Mouse (Mus musculus) small intestine, adult 2 months (tissue): ENCODE measurements around the gene Ppcdc. TPM values are rescaled to one million over a fixed set of nuclear protein-coding genes. Genes with fewer than 3 reads are reported as not detected.

Source experiments
- H3K27ac ChIP-seq: fragments of 200-500 bp; 2 replicates; pipeline ENCODE4 v1.5.1; 2012; ENCODE audit warnings: low read depth, low read length, control low read depth, inconsistent platforms; ENCODE audit not compliant: insufficient read depth
- H3K27me3 ChIP-seq: fragments of 200-500 bp; 2 replicates; pipeline ENCODE4 v1.6.1; 2012; ENCODE audit warnings: mild to moderate bottlenecking, moderate library complexity, low read length, inconsistent platforms; ENCODE audit not compliant: control insufficient read depth, insufficient read depth
- H3K36me3 ChIP-seq: fragments of 200-500 bp; 2 replicates; pipeline ENCODE4 v1.6.1; 2012; ENCODE audit warnings: mild to moderate bottlenecking, low read length, control low read depth, inconsistent platforms; ENCODE audit not compliant: control insufficient read depth, insufficient read depth
- H3K4me1 ChIP-seq: fragments of 200-500 bp; 2 replicates; pipeline ENCODE4 v1.6.1; 2012; ENCODE audit warnings: low read length, inconsistent platforms, mixed read lengths; ENCODE audit not compliant: control insufficient read depth, insufficient read depth, insufficient read length
- H3K4me3 ChIP-seq: fragments of 200-500 bp; 2 replicates; pipeline ENCODE4 v1.5.1; 2012; ENCODE audit warnings: low read depth, mild to moderate bottlenecking, control low read depth, inconsistent platforms, low read length, moderate library complexity
- CTCF ChIP-seq: fragments of 200-500 bp; IDR thresholded peaks from 2 replicates; pipeline ENCODE4 v1.5.1; 2012; ENCODE audit warnings: low read depth, mild to moderate bottlenecking, control low read depth, inconsistent platforms, low read length, moderate library complexity, mixed read lengths; ENCODE audit not compliant: insufficient replicate concordance, insufficient read length; ENCODE audit errors: extremely low read depth
- POLR2A ChIP-seq: fragments of 200-500 bp; IDR thresholded peaks from 2 replicates; pipeline ENCODE4 v1.6.1; 2012; ENCODE audit warnings: low read depth, mild to moderate bottlenecking, control low read depth, inconsistent platforms, low read length, moderate library complexity
- WGBS: fragments of 180-500 bp; shearing (Covaris S2); methylation state at CpG from one replicate; pipeline ENCODE4 v1.1.7; 2018; 5-methylcytosine and 5-hydroxymethylcytosine counted together
- polyA plus RNA-seq: library from polyadenylated mRNA; depleted of rRNA; stranded (reverse); fragments of >200 nt; gene quantifications from 2 replicates; pipeline ENCODE4 v1.2.3, GENCODE M21; 2012

The Ppcdc gene
- polyA plus RNA-seq, 1 experiment, result 14.2 TPM

GRCm38 (mm10) chr9:57351277-57351676 is 88.6 kb downstream of the Ppcdc start:
- WGBS, result 78% methylated on average over 2 of the region's 2 CpGs
- H3K27me3 ChIP-seq, result no peaks in the 10 kb centered on the region
- TF ChIP-seq POLR2A (no peak), CTCF (no peak)

DNA sequence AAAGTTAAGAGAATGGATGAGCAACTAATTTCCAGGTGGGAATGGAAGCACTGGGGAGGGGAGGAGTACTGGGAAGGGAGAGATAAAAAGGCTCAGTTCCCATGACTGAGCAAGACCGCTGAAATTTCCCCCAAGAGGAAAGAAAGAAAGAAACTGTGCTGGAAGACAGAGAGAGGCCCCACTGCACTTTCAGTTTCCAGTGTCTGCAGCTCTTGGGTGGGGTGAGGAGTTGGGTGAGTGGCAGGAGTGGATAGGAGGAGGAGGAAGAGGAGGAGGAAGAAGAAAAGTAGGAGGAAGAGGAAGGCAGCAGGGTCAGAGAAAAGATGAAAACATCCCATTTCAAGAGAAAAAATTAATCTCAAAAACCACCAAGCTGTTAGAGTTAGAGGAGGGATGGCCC is 94.0 kb downstream of the Ppcdc start:
- Histone ChIP-seq H3K36me3 (no peaks in the 10 kb centered on the region), H3K4me3 (no peak overlapping the region), H3K27me3 (no peaks in the 10 kb centered on the region), H3K27ac (no peak overlapping the region), H3K4me1 (peaks cover 5% of the 10 kb centered on the region; the same call in 1 of the 2 replicates)
- TF ChIP-seq CTCF, result no peak
- TF ChIP-seq POLR2A, result no peak
- WGBS, result 23% methylated on average over 1 of the region's 1 CpGs

More at GRCm38 (mm10) chr9:57351277-57351676, 88.6 kb downstream of the Ppcdc start:
- Histone ChIP-seq H3K4me3 (no peak overlapping the region), H3K4me1 (no peaks in the 10 kb centered on the region), H3K27ac (no peak overlapping the region), H3K36me3 (no peaks in the 10 kb centered on the region)

GRCm38 (mm10) chr9:57343752-57344151 is 96.2 kb downstream of the Ppcdc start:
- no peak overlapping the region for H3K27ac ChIP-seq
- no peaks in the 10 kb centered on the region for H3K36me3 ChIP-seq
- H3K27me3 ChIP-seq, result no peaks in the 10 kb centered on the region
- TF ChIP-seq POLR2A, result no peak
- no peak for TF ChIP-seq CTCF
- H3K4me1 ChIP-seq, result peaks cover 5% of the 10 kb centered on the region; the same call in 1 of the 2 replicates
- 78% methylated on average over 3 of the region's 3 CpGs for WGBS
- no peak overlapping the region for H3K4me3 ChIP-seq

DNA sequence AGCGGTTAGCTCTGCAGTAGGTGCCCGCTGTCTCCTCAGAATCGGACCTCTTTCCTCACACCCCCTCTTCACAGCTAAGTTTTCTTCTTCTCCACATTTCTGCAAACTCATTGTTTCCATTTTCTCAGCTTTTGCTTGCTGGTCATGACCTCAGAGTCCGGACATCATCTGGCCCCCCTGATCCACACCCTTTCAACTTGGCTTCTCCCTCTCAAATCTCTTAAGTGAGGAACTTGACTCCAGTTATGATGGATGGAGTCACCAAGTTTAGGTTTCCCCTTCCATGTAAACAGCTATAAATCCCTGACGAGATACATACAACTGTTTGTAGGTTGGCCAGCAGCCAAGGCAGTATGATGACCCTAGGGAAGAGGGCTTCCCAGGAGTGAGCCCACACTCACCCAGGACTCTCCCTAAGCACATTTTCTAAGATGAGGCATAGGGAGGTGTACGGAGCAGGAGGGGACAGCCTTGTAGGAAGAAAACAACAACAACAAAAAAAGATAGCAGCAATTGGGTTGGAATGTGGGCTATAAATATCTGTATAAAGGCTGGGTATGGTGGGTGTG is 96.9 kb downstream of the Ppcdc start:
- 63% methylated on average over 6 of the region's 6 CpGs for WGBS
- no peak overlapping the region for H3K27ac ChIP-seq
- no peaks in the 10 kb centered on the region for H3K36me3 ChIP-seq
- H3K4me3 ChIP-seq, result no peak overlapping the region
- no peak for TF ChIP-seq CTCF
- H3K4me1 ChIP-seq, result peaks cover 5% of the 10 kb centered on the region; the same call in 1 of the 2 replicates
- H3K27me3 ChIP-seq, result no peaks in the 10 kb centered on the region

GRCm38 (mm10) chr9:57342186-57342585 is 97.7 kb downstream of the Ppcdc start:
- H3K4me3 ChIP-seq, result no peak overlapping the region
- no peaks in the 10 kb centered on the region for H3K27me3 ChIP-seq
- no peaks in the 10 kb centered on the region for H3K36me3 ChIP-seq
- H3K4me1 ChIP-seq, result peaks cover 5% of the 10 kb centered on the region; the same call in 1 of the 2 replicates
- whole genome bisulfite sequencing, result 25% methylated on average over 3 of the region's 3 CpGs
- TF ChIP-seq CTCF (no peak), POLR2A (no peak)
- no peak overlapping the region for H3K27ac ChIP-seq

DNA sequence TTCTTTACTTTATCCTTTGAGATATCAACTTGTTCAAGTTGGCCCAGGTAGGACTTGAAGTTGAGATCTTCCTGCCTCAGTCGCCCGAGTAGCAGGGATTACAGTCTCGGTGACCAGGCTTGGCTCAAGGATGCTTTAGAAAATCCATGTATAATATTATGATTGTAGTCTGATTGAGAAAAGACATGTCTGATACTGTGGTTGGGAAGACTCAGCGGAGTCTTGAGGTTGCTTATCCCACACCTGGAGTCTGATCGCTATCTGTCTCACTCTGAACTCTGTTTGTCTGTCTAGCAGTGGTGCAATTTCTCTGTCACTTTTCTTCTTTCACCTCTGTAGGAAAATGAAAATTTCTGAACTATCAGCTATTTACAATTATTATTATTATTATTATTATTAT is 99.6 kb downstream of the Ppcdc start:
- Histone ChIP-seq H3K27ac (no peak overlapping the region), H3K27me3 (no peaks in the 10 kb centered on the region)
- 95% methylated on average over 5 of the region's 5 CpGs for WGBS

GRCm38 (mm10) chr9:57339577-57340210 is 100.2 kb downstream of the Ppcdc start:
- no peaks in the 10 kb centered on the region for H3K36me3 ChIP-seq
- no peak overlapping the region for H3K27ac ChIP-seq
- no peak overlapping the region for H3K4me3 ChIP-seq
- H3K27me3 ChIP-seq, result no peaks in the 10 kb centered on the region
- WGBS, result 76% methylated on average over 5 of the region's 5 CpGs
- peaks cover 5% of the 10 kb centered on the region; the same call in 1 of the 2 replicates for H3K4me1 ChIP-seq
- TF ChIP-seq POLR2A (no peak), CTCF (no peak)

More for the DNA sequence above, 99.6 kb downstream of the Ppcdc start:
- Histone ChIP-seq H3K4me3 (no peak overlapping the region), H3K36me3 (no peaks in the 10 kb centered on the region), H3K4me1 (peaks cover 5% of the 10 kb centered on the region; the same call in 1 of the 2 replicates)
- TF ChIP-seq POLR2A, result no peak
- no peak for TF ChIP-seq CTCF
